Comparison of ENCODE assay signal across 21 mouse cellular contexts in genomic region chr10:121422294-121422693, GRCm38 (mm10). TPM values are rescaled to one million over a fixed set of nuclear protein-coding genes. Genes with fewer than 3 reads are reported as not detected.
DNase-seq lines count a peak whose midpoint lies in the region; ATAC-seq lines count a peak whose summit lies in the region.
"Had no signal": no experiment of that assay in that cellular context is flagged by ENCODE, and none has a peak within 500 bp of the region (broad histone marks: within the 10 kb centered on the region; RNA-seq: fewer than 3 reads in every experiment).

No protein-coding gene starts in this region.

- no peak overlapping the region for H3K4me2 ChIP-seq in heart, embryonic 11.5 days
- no peak overlapping the region for H3K4me2 ChIP-seq in hindbrain, embryonic 12.5 days (replicated peaks)
- H3K4me2 ChIP-seq: embryonic facial prominence, embryonic 12.5 days; forebrain, embryonic 15.5 days had no signal

- no peaks in the 10 kb centered on the region for H3K36me3 ChIP-seq in heart, embryonic 10.5 days
- no peaks in the 10 kb centered on the region for H3K36me3 ChIP-seq in heart, embryonic 11.5 days (ENCODE audit: control insufficient read depth, insufficient read depth, low read length)
- no peaks in the 10 kb centered on the region for H3K36me3 ChIP-seq in hindbrain, embryonic 10.5 days
- H3K36me3 ChIP-seq in hindbrain, embryonic 12.5 days = no peaks in the 10 kb centered on the region
- H3K36me3 ChIP-seq: embryonic facial prominence, embryonic 12.5 days; forebrain, embryonic 15.5 days; G1E had no signal

- no peaks in the 10 kb centered on the region for H3K9me3 ChIP-seq in heart, embryonic 10.5 days
- no peaks in the 10 kb centered on the region for H3K9me3 ChIP-seq in heart, embryonic 11.5 days (replicated peaks; ENCODE audit: control insufficient read depth, low read length)
- H3K9me3 ChIP-seq in hindbrain, embryonic 10.5 days = no peaks in the 10 kb centered on the region
- H3K9me3 ChIP-seq in hindbrain, embryonic 12.5 days (replicated peaks) = no peaks in the 10 kb centered on the region
- H3K9me3 ChIP-seq: embryonic facial prominence, embryonic 12.5 days; forebrain, embryonic 15.5 days; G1E had no signal

- no peaks in the 10 kb centered on the region for H3K27me3 ChIP-seq in heart, embryonic 10.5 days (ENCODE audit: insufficient read depth, poor library complexity, severe bottlenecking)
- no peaks in the 10 kb centered on the region for H3K27me3 ChIP-seq in heart, embryonic 11.5 days (ENCODE audit: control insufficient read depth, insufficient read depth, low read length)
- no peaks in the 10 kb centered on the region for H3K27me3 ChIP-seq in hindbrain, embryonic 10.5 days (ENCODE audit: insufficient read depth, poor library complexity, severe bottlenecking)
- no peaks in the 10 kb centered on the region for H3K27me3 ChIP-seq in hindbrain, embryonic 12.5 days
- H3K27me3 ChIP-seq: embryonic facial prominence, embryonic 12.5 days; forebrain, embryonic 15.5 days had no signal

- ATAC-seq in heart, embryonic 11.5 days (replicated peaks; ENCODE audit: insufficient number of reproducible peaks, low FRiP score, low TSS enrichment) = no peak
- no peak for ATAC-seq in hindbrain, embryonic 12.5 days (ENCODE audit: low FRiP score)
- ATAC-seq: CD4-positive, CD25-positive, alpha-beta regulatory T cell, adult 4 months; forebrain, embryonic 15.5 days; hindbrain, embryonic 16.5 days had no signal

- 86% methylated on average over 6 of the region's 6 CpGs for WGBS in heart, embryonic 10.5 days
- 85% methylated on average over 6 of the region's 6 CpGs for WGBS in heart, embryonic 11.5 days (ENCODE audit: insufficient replicate concordance)
- 93% methylated on average over 6 of the region's 6 CpGs for WGBS in hindbrain, embryonic 10.5 days
- WGBS in hindbrain, embryonic 12.5 days = 86% methylated on average over 6 of the region's 6 CpGs

- H3K4me3 ChIP-seq in heart, embryonic 10.5 days = no peak overlapping the region
- no peak overlapping the region for H3K4me3 ChIP-seq in heart, embryonic 11.5 days (ENCODE audit: low read depth, low read length)
- H3K4me3 ChIP-seq in hindbrain, embryonic 10.5 days = no peak overlapping the region
- no peak overlapping the region for H3K4me3 ChIP-seq in hindbrain, embryonic 12.5 days
- no peak overlapping the region for H3K4me3 ChIP-seq in brown adipose tissue, adult 24 weeks (ENCODE audit: insufficient read depth, low read depth, low read length)
- H3K4me3 ChIP-seq: embryonic facial prominence, embryonic 12.5 days; forebrain, embryonic 15.5 days had no signal

- H3K4me1 ChIP-seq in heart, embryonic 10.5 days = peaks cover 85% of the 10 kb centered on the region
- peaks cover 63% of the 10 kb centered on the region for H3K4me1 ChIP-seq in heart, embryonic 11.5 days (ENCODE audit: control insufficient read depth, insufficient read depth, low read length)
- peaks cover 65% of the 10 kb centered on the region for H3K4me1 ChIP-seq in hindbrain, embryonic 10.5 days (replicated peaks)
- H3K4me1 ChIP-seq in hindbrain, embryonic 12.5 days = peaks cover 42% of the 10 kb centered on the region
- peaks cover 72% of the 10 kb centered on the region for H3K4me1 ChIP-seq in brown adipose tissue, adult 24 weeks (ENCODE audit: control insufficient read depth, insufficient read depth, insufficient read length, low read length)

- DNase-seq in heart, embryonic 10.5 days (ENCODE audit: low spot score) = no peak
- DNase-seq in hindbrain, embryonic 10.5 days (ENCODE audit: low spot score) = no peak
- DNase-seq in 416B (ENCODE audit: low read depth) = peak; percentile 67
- no peak for DNase-seq in urinary bladder, postnatal 36 days (ENCODE audit: low spot score in 2 of 2)
- DNase-seq: adrenal gland, adult 8-10 months; adrenal gland, postnatal 36 days; B cell, adult 2 months; cerebellum, adult 11 months; cerebellum, adult 9-10 months; cerebellum, postnatal 25 days; gastrocnemius, postnatal 10 days; kidney, adult 11 months; kidney, adult 9 months had no signal

- H3K9ac ChIP-seq in heart, embryonic 11.5 days (ENCODE audit: low read depth, low read length) = no peak overlapping the region
- H3K9ac ChIP-seq in hindbrain, embryonic 12.5 days = no peak overlapping the region
- H3K9ac ChIP-seq: embryonic facial prominence, embryonic 12.5 days; forebrain, embryonic 15.5 days had no signal

- H3K27ac ChIP-seq in heart, embryonic 10.5 days = peak overlapping the region; percentile 47
- no peak overlapping the region for H3K27ac ChIP-seq in heart, embryonic 11.5 days (ENCODE audit: low read depth, low read length)
- 0 out of 2 replicates have a peak overlapping the region, but pooled peaks have one; percentile 30 for H3K27ac ChIP-seq in hindbrain, embryonic 10.5 days
- no peak overlapping the region for H3K27ac ChIP-seq in hindbrain, embryonic 12.5 days
- peak overlapping the region; percentile 86 for H3K27ac ChIP-seq in brown adipose tissue, adult 24 weeks (replicated peaks; ENCODE audit: low read depth, low read length)
- H3K27ac ChIP-seq: forebrain, embryonic 15.5 days had no signal

RNA-seq across cellular contexts. Expression of gene Rassf3, which starts 53.9 kb away (rescaled TPM):
- 19.6 and 21.1 TPM in 2 replicates for polyA plus RNA-seq in heart, embryonic 10.5 days (2016; fragmentation: Nextera tagmentation; extraction: Ambion mirVana)
- polyA plus RNA-seq in heart, embryonic 11.5 days (2014; fragmentation: Nextera tagmentation; extraction: Ambion mirVana) = 18.3 and 23.9 TPM in 2 replicates
- polyA plus RNA-seq in hindbrain, embryonic 10.5 days (2016; fragmentation: Nextera tagmentation; extraction: Ambion mirVana) = 8.0 and 11.4 TPM in 2 replicates
- 12.7 and 13.4 TPM in 2 replicates for polyA plus RNA-seq in hindbrain, embryonic 12.5 days (2016; fragmentation: Nextera tagmentation; extraction: Ambion mirVana)
- 17.3 and 25.1 TPM in 2 replicates for polyA plus RNA-seq in brown adipose tissue, adult 24 weeks (2012; ENCODE audit: insufficient read depth, insufficient read length, missing spikeins)

RNA-seq across cellular contexts. Expression of gene Gns, which starts 57.4 kb away (rescaled TPM):
- 31.4 and 33.6 TPM in 2 replicates for polyA plus RNA-seq in heart, embryonic 10.5 days (2016; fragmentation: Nextera tagmentation; extraction: Ambion mirVana)
- 33.6 and 38.3 TPM in 2 replicates for polyA plus RNA-seq in heart, embryonic 11.5 days (2014; fragmentation: Nextera tagmentation; extraction: Ambion mirVana)
- polyA plus RNA-seq in hindbrain, embryonic 10.5 days (2016; fragmentation: Nextera tagmentation; extraction: Ambion mirVana) = 39.5 and 39.9 TPM in 2 replicates
- polyA plus RNA-seq in hindbrain, embryonic 12.5 days (2016; fragmentation: Nextera tagmentation; extraction: Ambion mirVana) = 50.8 and 54.1 TPM in 2 replicates
- 66.8 and 68.6 TPM in 2 replicates for polyA plus RNA-seq in brown adipose tissue, adult 24 weeks (2012; ENCODE audit: insufficient read depth, insufficient read length, missing spikeins)

Comparison
In these comparisons a context has a peak if more than half of its experiments do, and no peak if none do; other contexts are left out.
1. H3K27ac ChIP-seq: peak in heart, embryonic 10.5 days (single experiment), hindbrain, embryonic 10.5 days (single experiment) and brown adipose tissue, adult 24 weeks (single experiment); none in heart, embryonic 11.5 days (single experiment) and hindbrain, embryonic 12.5 days (single experiment).